Mouse (Mus musculus): ENCODE measurements around the gene Gm17387. TPM values are rescaled to one million over a fixed set of nuclear protein-coding genes. Genes with fewer than 3 reads are reported as not detected.
"Not testable (repeated sequence)": the region's sequence is repeated elsewhere in the genome, so short reads cannot be mapped to it uniquely, and the experiment has no call there.

Gene Gm17387
- total RNA-seq, 2 experiments from 2014 or later: not detected

GRCm38 (mm10) chr7:141016707-141017697 is 11.9 kb upstream of the Gm17387 start:
- DNase-seq (ENCODE audit: low spot score in 2 of 2): no peak

- not testable (repeated sequence) for DNase-seq (ENCODE audit: low spot score in 2 of 2)
These were observed 11.1 kb upstream of the Gm17387 start, which contains the start of gene Ifitm6 for GRCm38 (mm10) chr7:141017824-141018223. Gene Ifitm6 (minus strand): TSS chr7:141017924.

- no peak for DNase-seq (ENCODE audit: low spot score in 2 of 2)
These were observed 9.9 kb upstream of the Gm17387 start for GRCm38 (mm10) chr7:141019028-141019427.

- DNase-seq (ENCODE audit: low spot score in 2 of 2): no peak
These were observed 7.2 kb upstream of the Gm17387 start for GRCm38 (mm10) chr7:141021489-141022449.

- no peak for DNase-seq (ENCODE audit: low spot score in 2 of 2)
These were observed 3.8 kb upstream of the Gm17387 start for GRCm38 (mm10) chr7:141024865-141025838.

GRCm38 (mm10) chr7:141026097-141026739 is 2.7 kb upstream of the Gm17387 start:
- no peak for DNase-seq (ENCODE audit: low spot score in 2 of 2)

DNA sequence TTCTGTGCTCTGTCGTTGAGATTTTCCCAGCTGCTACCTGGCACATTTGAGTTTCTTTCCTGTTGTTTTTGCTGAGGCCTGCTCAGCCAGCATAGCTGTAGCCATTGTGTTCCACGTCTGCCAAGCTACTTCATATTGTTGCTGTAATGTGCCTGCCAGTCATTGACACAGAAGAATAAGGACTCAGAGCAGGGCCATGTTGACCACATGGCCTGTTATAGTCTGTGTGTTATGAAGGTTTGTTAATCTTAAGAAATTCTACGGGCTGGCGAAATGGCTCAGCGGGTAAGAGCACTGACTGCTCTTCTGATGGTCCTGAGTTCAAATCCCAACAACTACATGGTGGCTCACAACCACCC is 2.2 kb upstream of the Gm17387 start:
- DNase-seq (ENCODE audit: low spot score in 2 of 2): no peak

- DNase-seq (ENCODE audit: low spot score in 2 of 2): no peak
These were observed 1.5 kb downstream of the Gm17387 start for GRCm38 (mm10) chr7:141030390-141030789.

GRCm38 (mm10) chr7:141032458-141033167 is 3.7 kb downstream of the Gm17387 start:
- DNase-seq (ENCODE audit: low spot score in 2 of 2): no peak

DNA sequence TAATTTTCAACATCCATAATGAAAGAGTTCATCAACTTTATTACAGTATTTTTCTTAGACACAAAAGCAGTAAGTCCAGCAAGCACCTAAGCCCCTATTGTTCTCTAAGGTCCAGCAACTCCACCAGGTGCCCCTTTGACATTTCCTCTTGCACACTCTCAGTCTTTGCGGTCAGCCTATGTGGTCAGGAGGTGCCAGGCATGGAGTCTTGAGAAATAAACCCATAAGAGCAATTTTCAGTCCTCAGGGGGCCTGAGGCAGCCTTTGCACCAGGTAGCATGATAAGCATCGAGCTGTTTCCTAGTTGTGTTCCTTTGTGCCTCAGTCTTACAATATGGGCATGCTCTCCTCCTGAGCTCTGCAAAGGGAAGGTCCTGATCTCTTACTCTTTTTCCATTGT is 7.7 kb downstream of the Gm17387 start:
- DNase-seq (ENCODE audit: low spot score in 2 of 2): not testable (repeated sequence)

DNA sequence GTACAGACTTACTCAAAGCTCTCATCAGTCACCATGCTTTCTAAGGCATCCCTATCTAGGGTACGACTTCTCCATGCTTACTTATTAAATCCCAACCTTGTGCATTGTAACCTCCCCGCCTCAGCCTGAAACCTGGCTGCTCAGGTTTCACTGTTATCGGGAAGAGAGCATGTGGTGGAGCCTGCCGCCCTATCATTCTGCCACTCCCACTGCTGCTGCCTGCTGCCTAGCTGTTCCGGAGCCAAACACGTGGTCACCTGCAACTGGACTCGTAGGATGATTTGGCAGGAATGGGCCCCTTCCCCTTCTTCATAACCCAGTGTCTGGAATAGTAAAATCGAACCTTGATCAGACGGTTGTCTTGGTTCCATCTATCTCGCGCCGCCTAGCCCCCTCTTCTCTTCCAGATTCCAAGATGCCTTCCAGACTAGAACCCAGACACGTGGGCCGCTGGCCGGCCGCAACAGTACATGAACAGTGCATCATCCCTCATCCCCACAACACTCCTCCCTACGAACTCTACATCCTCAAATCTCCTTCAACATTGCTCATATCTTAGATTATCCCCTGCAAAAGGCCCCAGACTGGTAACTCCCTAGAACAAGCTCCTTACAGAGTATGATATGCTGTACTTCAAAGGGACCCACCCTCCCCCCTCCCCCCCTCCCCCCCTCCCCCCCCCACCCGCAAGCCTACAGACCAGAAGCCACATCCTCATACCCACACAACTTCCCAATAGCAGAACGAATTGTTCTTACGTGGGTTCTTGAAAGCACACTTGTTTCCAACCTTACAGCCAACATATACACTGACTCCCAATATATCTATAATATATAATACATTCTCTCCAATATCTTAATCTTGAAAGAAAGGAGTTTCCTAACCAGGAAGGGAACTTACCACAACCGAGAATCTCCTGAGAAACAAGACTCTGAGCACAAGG is 9.4 kb downstream of the Gm17387 start:
- DNase-seq (ENCODE audit: low spot score in 2 of 2): no peak

- DNase-seq (ENCODE audit: low spot score in 2 of 2): no peak
These were observed 10.6 kb downstream of the Gm17387 start for GRCm38 (mm10) chr7:141039386-141040107.

- DNase-seq (ENCODE audit: low spot score in 2 of 2): no peak
These were observed 12.1 kb downstream of the Gm17387 start for GRCm38 (mm10) chr7:141040867-141041606.

DNA sequence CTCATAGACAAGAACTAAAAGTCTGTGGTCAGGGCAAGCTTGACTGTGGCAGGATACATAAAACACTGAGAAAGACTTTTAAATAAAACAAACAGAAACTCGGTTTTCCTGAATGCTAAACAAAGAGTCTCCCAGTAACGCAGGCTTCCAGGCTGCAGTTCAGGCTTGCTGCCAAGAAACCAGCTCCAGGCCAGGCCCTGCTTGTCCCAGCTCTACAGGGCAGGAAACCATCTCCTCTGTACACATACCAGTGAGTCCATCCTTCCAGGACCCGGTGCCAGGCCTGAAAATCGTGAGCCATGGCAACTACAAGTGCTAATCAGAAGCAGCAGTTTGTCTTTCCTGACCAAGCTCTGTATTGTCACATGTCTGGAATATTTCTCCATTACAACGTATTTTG is 12.7 kb downstream of the Gm17387 start:
- DNase-seq (ENCODE audit: low spot score in 2 of 2): peak; percentile 30 to 48

GRCm38 (mm10) chr7:141042539-141042938 is 13.6 kb downstream of the Gm17387 start:
- no peak for DNase-seq (ENCODE audit: low spot score in 2 of 2)

DNA sequence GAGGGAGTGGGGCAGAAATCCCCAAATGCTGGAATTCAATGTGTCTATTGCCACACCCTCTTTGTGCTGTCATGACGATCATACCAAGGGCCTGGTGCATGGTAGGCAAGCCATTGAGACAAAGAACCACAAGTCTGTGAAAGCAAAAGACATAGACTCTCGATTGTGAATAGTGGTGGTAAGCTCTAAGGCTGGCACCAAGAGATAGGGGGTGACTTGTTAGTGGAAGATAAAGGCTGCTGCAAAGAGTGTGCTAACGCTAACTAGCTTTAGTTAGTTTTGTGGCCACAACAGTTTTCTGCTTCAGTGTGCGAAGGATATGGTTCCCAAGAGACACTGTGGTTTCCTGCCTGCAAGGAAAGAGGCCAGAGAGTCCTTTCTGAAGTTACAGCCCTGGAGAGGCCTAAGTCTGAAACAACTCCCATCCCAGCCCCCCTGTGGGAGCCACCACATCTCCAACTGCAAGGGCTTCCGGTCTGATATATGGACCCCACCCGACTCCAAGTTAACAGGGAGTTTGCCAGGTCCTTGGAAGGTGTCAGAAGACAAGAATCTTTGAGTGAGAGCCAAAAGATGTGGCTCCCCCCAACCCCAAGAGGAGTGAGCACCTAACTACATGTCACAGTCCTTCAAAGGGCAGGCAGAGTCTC is 18.1 kb downstream of the Gm17387 start:
- no peak for DNase-seq (ENCODE audit: low spot score in 2 of 2)
